Mouse (Mus musculus): ENCODE measurements around the gene Olfr1141. TPM values are rescaled to one million over a fixed set of nuclear protein-coding genes. Genes with fewer than 3 reads are reported as not detected.

Gene Olfr1141
- not detected for polyA plus RNA-seq (2012; fragmentation: generic; extraction: Trizol)
- long read RNA-seq, experiment 1: 0 reads
- long read RNA-seq, experiment 2: 0 reads

DNA sequence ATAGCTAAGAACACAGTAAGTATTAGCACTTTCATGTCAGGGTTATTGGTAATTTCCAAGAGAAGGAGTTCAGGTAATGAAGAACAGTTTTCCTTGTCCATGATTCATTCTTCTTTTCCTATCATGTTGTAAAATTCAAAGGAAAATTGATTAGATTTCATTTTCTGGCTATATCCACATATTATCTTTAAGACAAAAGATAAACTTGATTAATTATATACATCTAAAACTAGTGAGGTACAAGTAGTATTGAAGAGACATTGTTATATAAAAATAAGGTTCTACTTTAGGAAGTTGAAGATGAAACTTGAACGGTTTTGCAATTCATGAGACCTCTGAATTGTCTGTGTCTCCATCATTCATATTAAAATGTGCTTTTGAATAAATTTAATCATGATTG lies at the start of gene Olfr1141:
Gene Olfr1141, minus strand, starts transcription at position 101 of the 400 bp plus-strand sequence.
- Histone ChIP-seq H3K79me2 (ENCODE audit: control insufficient read depth, insufficient read depth) (no peaks in the 10 kb centered on the region), H3K79me3 (ENCODE audit: low read depth) (no peaks in the 10 kb centered on the region), H3K27me3 (ENCODE audit: control insufficient read depth, insufficient read depth, insufficient read length) (no peaks in the 10 kb centered on the region), H3K4me3 (ENCODE audit: insufficient read depth, poor library complexity, severe bottlenecking) (no peak within 1 kb of the TSS), H3K36me3 (ENCODE audit: control insufficient read depth, insufficient read depth) (no peaks in the 10 kb centered on the region), H3ac (ENCODE audit: control insufficient read depth, insufficient read length, low read depth) (no peak within 1 kb of the TSS)
- no peak for TF ChIP-seq USF1 (IDR thresholded peaks at IDR 0.05; ENCODE audit: low read depth)
- TF ChIP-seq CTCF (IDR thresholded peaks at IDR 0.05; ENCODE audit: control insufficient read depth, insufficient read depth, insufficient read length): no peak
- TF ChIP-seq FOSL1 (IDR thresholded peaks at IDR 0.05; ENCODE audit: insufficient read depth, low read length, poor library complexity, severe bottlenecking): no peak
- TF ChIP-seq MYOD1 (IDR thresholded peaks at IDR 0.05; ENCODE audit: control insufficient read depth, insufficient read length, low read depth): no peak
- TF ChIP-seq MYOG (IDR thresholded peaks at IDR 0.05; ENCODE audit: control insufficient read depth, extremely low read depth, insufficient read length): no peak
- no peak for TF ChIP-seq CEBPB (IDR thresholded peaks at IDR 0.05; ENCODE audit: low read depth)
- no peak for TF ChIP-seq MAX (IDR thresholded peaks at IDR 0.05)

DNA sequence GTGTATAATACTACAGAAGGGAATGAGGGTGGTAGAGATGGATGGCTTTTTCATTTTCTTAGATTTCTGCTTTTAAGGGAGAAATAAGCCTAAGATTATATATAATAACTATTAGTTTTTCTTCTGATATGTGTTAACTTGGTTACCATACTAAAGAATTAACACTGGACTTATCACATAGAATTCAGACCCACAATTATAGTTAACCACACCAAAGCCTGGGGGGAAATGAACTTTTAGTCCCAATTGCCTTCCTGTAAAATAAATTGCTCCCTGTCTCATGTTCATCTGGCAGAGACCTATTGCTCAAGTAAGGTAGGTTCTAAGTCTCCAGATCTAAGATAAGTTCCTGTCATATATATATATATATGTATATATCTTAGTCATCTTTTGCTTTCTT lies 46.5 kb upstream of the Olfr1141 start, which contains the start of gene Olfr1143:
Gene Olfr1143, plus strand, starts transcription at position 301 of the 400 bp plus-strand sequence.
- Histone ChIP-seq H3K79me2 (ENCODE audit: control insufficient read depth, insufficient read depth) (no peaks in the 10 kb centered on the region), H3K36me3 (ENCODE audit: control insufficient read depth, insufficient read depth) (no peaks in the 10 kb centered on the region), H3K79me3 (ENCODE audit: low read depth) (no peaks in the 10 kb centered on the region), H3K4me3 (ENCODE audit: insufficient read depth, poor library complexity, severe bottlenecking) (no peak within 1 kb of the TSS), H3K27me3 (ENCODE audit: control insufficient read depth, insufficient read depth, insufficient read length) (no peaks in the 10 kb centered on the region), H3ac (ENCODE audit: control insufficient read depth, insufficient read length, low read depth) (no peak within 1 kb of the TSS)
- TF ChIP-seq MYOG (IDR thresholded peaks at IDR 0.05; ENCODE audit: control insufficient read depth, extremely low read depth, insufficient read length): no peak
- no peak for TF ChIP-seq MAX (IDR thresholded peaks at IDR 0.05)
- TF ChIP-seq CEBPB (IDR thresholded peaks at IDR 0.05; ENCODE audit: low read depth): no peak
- no peak for TF ChIP-seq CTCF (IDR thresholded peaks at IDR 0.05; ENCODE audit: control insufficient read depth, insufficient read depth, insufficient read length)
- TF ChIP-seq FOSL1 (IDR thresholded peaks at IDR 0.05; ENCODE audit: insufficient read depth, low read length, poor library complexity, severe bottlenecking): no peak
- no peak for TF ChIP-seq USF1 (IDR thresholded peaks at IDR 0.05; ENCODE audit: low read depth)
- no peak for TF ChIP-seq MYOD1 (IDR thresholded peaks at IDR 0.05; ENCODE audit: control insufficient read depth, insufficient read length, low read depth)

DNA sequence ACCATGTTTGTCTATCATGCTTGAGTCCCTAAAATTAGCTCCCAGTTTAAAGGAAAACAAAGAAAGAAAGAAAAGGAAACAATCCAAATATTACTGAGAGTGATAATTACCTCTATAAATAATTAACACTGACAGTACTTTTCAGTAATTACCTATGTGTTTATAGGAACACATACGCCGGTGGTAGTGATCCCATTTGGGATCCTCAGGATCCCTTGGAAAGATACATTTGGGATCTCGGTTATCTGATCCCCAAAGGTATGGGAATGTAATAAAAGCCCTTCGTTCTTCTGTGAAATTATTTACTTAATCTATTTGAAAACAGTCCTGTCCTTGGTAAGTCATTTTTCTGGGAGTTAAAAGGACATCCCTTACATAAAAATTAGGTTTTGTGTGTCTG lies 25.4 kb upstream of the Olfr1141 start, which contains the start of gene Olfr152:
Gene Olfr152, plus strand, starts transcription at position 301 of the 400 bp plus-strand sequence.
- Histone ChIP-seq H3K79me2 (ENCODE audit: control insufficient read depth, insufficient read depth) (no peaks in the 10 kb centered on the region), H3K36me3 (ENCODE audit: control insufficient read depth, insufficient read depth) (no peaks in the 10 kb centered on the region)

DNA sequence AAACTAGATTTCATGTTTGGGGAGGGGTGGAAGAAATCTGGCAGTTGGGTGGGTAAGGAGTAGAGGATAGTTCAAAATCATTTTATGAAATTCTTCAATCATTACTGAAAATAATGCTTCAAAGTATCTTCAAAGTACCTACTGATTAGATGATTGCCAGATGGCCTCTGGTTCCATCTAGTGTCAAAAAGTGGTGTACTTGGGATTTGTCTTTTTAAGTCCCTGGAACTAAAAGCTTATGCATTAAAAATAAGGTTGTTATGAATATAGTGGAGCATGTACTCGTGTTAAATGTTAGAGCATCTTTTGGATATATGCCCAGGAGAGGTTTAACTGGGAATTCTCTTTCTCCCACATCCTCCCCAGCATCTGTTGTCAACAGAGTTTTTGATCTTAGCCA lies 22.4 kb upstream of the Olfr1141 start:
- Histone ChIP-seq H3K36me3 (ENCODE audit: control insufficient read depth, insufficient read depth) (no peaks in the 10 kb centered on the region), H3ac (ENCODE audit: control insufficient read depth, insufficient read length, low read depth) (no peak overlapping the region), H3K79me3 (ENCODE audit: low read depth) (no peaks in the 10 kb centered on the region), H3K79me2 (ENCODE audit: control insufficient read depth, insufficient read depth) (no peaks in the 10 kb centered on the region), H3K4me3 (ENCODE audit: insufficient read depth, poor library complexity, severe bottlenecking) (no peak overlapping the region), H3K27me3 (ENCODE audit: control insufficient read depth, insufficient read depth, insufficient read length) (no peaks in the 10 kb centered on the region)
- no peak for TF ChIP-seq CTCF (IDR thresholded peaks at IDR 0.05; ENCODE audit: control insufficient read depth, insufficient read depth, insufficient read length)
- TF ChIP-seq MYOG (IDR thresholded peaks at IDR 0.05; ENCODE audit: control insufficient read depth, extremely low read depth, insufficient read length): no peak
- TF ChIP-seq USF1 (IDR thresholded peaks at IDR 0.05; ENCODE audit: low read depth): no peak
- no peak for TF ChIP-seq MAX (IDR thresholded peaks at IDR 0.05)
- no peak for TF ChIP-seq FOSL1 (IDR thresholded peaks at IDR 0.05; ENCODE audit: insufficient read depth, low read length, poor library complexity, severe bottlenecking)
- TF ChIP-seq MYOD1 (IDR thresholded peaks at IDR 0.05; ENCODE audit: control insufficient read depth, insufficient read length, low read depth): no peak
- TF ChIP-seq CEBPB (IDR thresholded peaks at IDR 0.05; ENCODE audit: low read depth): no peak

More for the DNA sequence above, 25.4 kb upstream of the Olfr1141 start, which contains the start of gene Olfr152:
- Histone ChIP-seq H3ac (ENCODE audit: control insufficient read depth, insufficient read length, low read depth) (no peak within 1 kb of the TSS), H3K4me3 (ENCODE audit: insufficient read depth, poor library complexity, severe bottlenecking) (no peak within 1 kb of the TSS), H3K27me3 (ENCODE audit: control insufficient read depth, insufficient read depth, insufficient read length) (no peaks in the 10 kb centered on the region), H3K79me3 (ENCODE audit: low read depth) (no peaks in the 10 kb centered on the region)
- TF ChIP-seq MAX (IDR thresholded peaks at IDR 0.05) (no peak), MYOG (IDR thresholded peaks at IDR 0.05; ENCODE audit: control insufficient read depth, extremely low read depth, insufficient read length) (no peak), USF1 (IDR thresholded peaks at IDR 0.05; ENCODE audit: low read depth) (no peak), MYOD1 (IDR thresholded peaks at IDR 0.05; ENCODE audit: control insufficient read depth, insufficient read length, low read depth) (no peak), CEBPB (IDR thresholded peaks at IDR 0.05; ENCODE audit: low read depth) (no peak), CTCF (IDR thresholded peaks at IDR 0.05; ENCODE audit: control insufficient read depth, insufficient read depth, insufficient read length) (no peak), FOSL1 (IDR thresholded peaks at IDR 0.05; ENCODE audit: insufficient read depth, low read length, poor library complexity, severe bottlenecking) (no peak)

DNA sequence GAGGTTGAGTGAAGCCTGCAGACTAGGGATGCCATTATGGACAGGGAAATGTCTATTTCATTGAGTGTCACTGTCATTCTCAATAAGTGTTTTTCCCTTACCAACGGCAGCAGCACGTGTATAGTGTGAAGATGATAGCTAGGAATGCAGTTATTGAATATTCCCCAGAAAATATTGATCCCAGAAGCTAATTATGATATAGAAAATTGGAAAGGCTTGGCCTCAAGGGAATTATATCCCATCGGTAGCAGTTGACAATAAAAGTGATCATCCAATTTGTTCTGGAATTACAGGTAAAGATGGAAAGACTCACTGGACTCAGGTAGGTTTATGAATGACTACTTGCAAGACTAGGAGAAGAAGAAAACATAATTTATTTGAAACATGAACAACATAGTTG lies 10.3 kb downstream of the Olfr1141 start, which contains the start of gene Olfr1140:
Gene Olfr1140, plus strand, starts transcription at position 301 of the 400 bp plus-strand sequence.
- Histone ChIP-seq H3K4me3 (ENCODE audit: insufficient read depth, poor library complexity, severe bottlenecking) (no peak within 1 kb of the TSS), H3K79me3 (ENCODE audit: low read depth) (no peaks in the 10 kb centered on the region), H3K36me3 (ENCODE audit: control insufficient read depth, insufficient read depth) (no peaks in the 10 kb centered on the region), H3ac (ENCODE audit: control insufficient read depth, insufficient read length, low read depth) (no peak within 1 kb of the TSS), H3K27me3 (ENCODE audit: control insufficient read depth, insufficient read depth, insufficient read length) (no peaks in the 10 kb centered on the region), H3K79me2 (ENCODE audit: control insufficient read depth, insufficient read depth) (no peaks in the 10 kb centered on the region)
- TF ChIP-seq MAX (IDR thresholded peaks at IDR 0.05) (no peak), USF1 (IDR thresholded peaks at IDR 0.05; ENCODE audit: low read depth) (no peak), CEBPB (IDR thresholded peaks at IDR 0.05; ENCODE audit: low read depth) (no peak), MYOD1 (IDR thresholded peaks at IDR 0.05; ENCODE audit: control insufficient read depth, insufficient read length, low read depth) (no peak), FOSL1 (IDR thresholded peaks at IDR 0.05; ENCODE audit: insufficient read depth, low read length, poor library complexity, severe bottlenecking) (no peak), MYOG (IDR thresholded peaks at IDR 0.05; ENCODE audit: control insufficient read depth, extremely low read depth, insufficient read length) (no peak), CTCF (IDR thresholded peaks at IDR 0.05; ENCODE audit: control insufficient read depth, insufficient read depth, insufficient read length) (no peak)
